Mouse (Mus musculus) lung, adult 18-20 months (tissue): ENCODE measurements around the gene Dlgap5.
A peak's percentile ranks its signal among the peaks of the same experiment; 100 is the strongest.

Experiments
- DNase-seq, 2 experiments: peaks; one replicate each; pipeline ENCODE4 v3.0.0; 2022; ENCODE audit warnings: mixed read lengths in 2 of 2

Gene Dlgap5

GRCm38 (mm10) chr14:47395007-47395406 lies 23.2 kb downstream of the Dlgap5 start:
- no peak for DNase-seq

- no peak for DNase-seq
Measured at GRCm38 (mm10) chr14:47393354-47394094, 24.7 kb downstream of the Dlgap5 start.

GRCm38 (mm10) chr14:47386125-47386524 lies 32.1 kb downstream of the Dlgap5 start:
- no peak for DNase-seq

- DNase-seq, result no peak
Measured at GRCm38 (mm10) chr14:47384653-47385052, 33.6 kb downstream of the Dlgap5 start.

- DNase-seq, result no peak
Measured at GRCm38 (mm10) chr14:47383911-47384310, 34.3 kb downstream of the Dlgap5 start.

- peak in 1 of 2 experiments; percentile 47 for DNase-seq
Measured at GRCm38 (mm10) chr14:47378336-47378735, 39.9 kb downstream of the Dlgap5 start.

GRCm38 (mm10) chr14:47376526-47376925 lies 41.7 kb downstream of the Dlgap5 start:
- no peak for DNase-seq

- DNase-seq, result peak; percentile 79 to 85
Measured at GRCm38 (mm10) chr14:47373728-47374678, 44.2 kb downstream of the Dlgap5 start.

GRCm38 (mm10) chr14:47371689-47372088 lies 46.5 kb downstream of the Dlgap5 start:
- peak; percentile 50 to 81 for DNase-seq

GRCm38 (mm10) chr14:47370790-47371189 lies 47.4 kb downstream of the Dlgap5 start:
- no peak for DNase-seq

- no peak for DNase-seq
Measured at GRCm38 (mm10) chr14:47369741-47370140, 48.5 kb downstream of the Dlgap5 start.

- DNase-seq, result peak; percentile 31 to 38
Measured at GRCm38 (mm10) chr14:47367461-47367860, 50.7 kb downstream of the Dlgap5 start, which contains the start of gene Lgals3. TSS of gene Lgals3 (plus strand) at chr14:47367751.

GRCm38 (mm10) chr14:47366881-47367321 lies 51.3 kb downstream of the Dlgap5 start:
- peak; percentile 66 to 77 for DNase-seq

- peak; percentile 45 to 50 for DNase-seq
Measured at GRCm38 (mm10) chr14:47364742-47365449, 53.3 kb downstream of the Dlgap5 start.

- DNase-seq, result peak; percentile 31 to 32
Measured at GRCm38 (mm10) chr14:47361899-47362298, 56.3 kb downstream of the Dlgap5 start.

GRCm38 (mm10) chr14:47361418-47361817 lies 56.8 kb downstream of the Dlgap5 start:
- DNase-seq, result no peak

GRCm38 (mm10) chr14:47359610-47360009 lies 58.6 kb downstream of the Dlgap5 start:
- no peak for DNase-seq

- no peak for DNase-seq
Measured at GRCm38 (mm10) chr14:47356622-47357021, 61.6 kb downstream of the Dlgap5 start.

- DNase-seq, result no peak
Measured at GRCm38 (mm10) chr14:47354948-47355347, 63.3 kb downstream of the Dlgap5 start.

- DNase-seq, result peak; percentile 75 to 83
Measured at GRCm38 (mm10) chr14:47354111-47354577, 64.1 kb downstream of the Dlgap5 start.

GRCm38 (mm10) chr14:47353240-47353639 lies 65.0 kb downstream of the Dlgap5 start:
- no peak for DNase-seq

GRCm38 (mm10) chr14:47352272-47352671 lies 65.9 kb downstream of the Dlgap5 start:
- no peak for DNase-seq

GRCm38 (mm10) chr14:47350974-47351373 lies 67.2 kb downstream of the Dlgap5 start:
- no peak for DNase-seq
